Mouse (Mus musculus): ENCODE measurements around the gene Kazn. TPM values are rescaled to one million over a fixed set of nuclear protein-coding genes. Genes with fewer than 3 reads are reported as not detected.

Kazn gene
- total RNA-seq, 1 experiment = 14.0 TPM

DNA sequence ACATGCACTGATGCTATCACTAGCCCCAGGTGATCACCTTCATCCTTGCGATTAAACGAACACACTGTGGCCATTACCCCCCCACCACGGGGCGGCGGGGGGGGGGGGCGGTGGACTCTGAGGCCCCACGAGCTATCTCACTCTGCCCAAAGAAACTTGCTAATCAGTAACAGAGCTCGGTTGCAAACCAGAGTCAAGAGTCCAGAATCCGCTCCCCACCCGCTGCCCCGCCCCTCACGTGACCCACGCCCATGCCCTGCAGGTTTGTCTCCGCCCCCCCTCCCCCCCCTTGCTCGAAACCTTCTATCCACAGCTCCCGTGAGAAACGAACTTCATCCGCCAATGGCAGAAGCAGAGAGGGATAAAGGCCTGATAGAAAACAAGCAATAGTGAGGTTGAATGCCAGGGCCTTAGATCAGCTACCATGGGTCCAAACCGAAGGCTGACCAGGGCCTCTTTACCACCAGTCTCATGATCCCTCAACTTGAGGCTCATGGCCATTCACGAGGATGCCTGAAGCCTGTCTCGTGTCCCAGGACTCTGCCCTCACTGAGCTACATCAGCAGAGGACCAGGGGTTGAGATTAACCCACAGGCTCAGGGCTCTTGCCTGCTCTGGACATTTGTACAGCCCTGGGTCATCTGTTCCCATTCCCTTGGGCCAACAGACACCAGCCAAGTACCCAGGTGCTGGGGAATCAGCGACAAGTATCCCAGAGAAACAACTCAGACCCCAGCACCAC is 186.6 kb downstream of the Kazn start:
- Histone ChIP-seq H3K4me3 (ENCODE audit: insufficient read depth in 1 of 2, low read depth in 1 of 2, low read length in 2 of 2, poor library complexity in 1 of 2, severe bottlenecking in 1 of 2) (no peak overlapping the region), H3K9ac (ENCODE audit: insufficient read depth, low read depth, low read length, poor library complexity, severe bottlenecking) (no peak overlapping the region), H3K36me3 (ENCODE audit: control insufficient read depth, insufficient read depth, low read length, poor library complexity, severe bottlenecking) (peaks cover 2% of the 10 kb centered on the region; the same call in 1 of the 2 replicates), H3K9me3 (ENCODE audit: control insufficient read depth, insufficient read depth, low read depth, low read length) (no peaks in the 10 kb centered on the region), H3K4me1 (ENCODE audit: control insufficient read depth in 2 of 2, insufficient read depth in 2 of 2, low read length in 2 of 2, poor library complexity in 1 of 2) (peaks cover 14 to 20% of the 10 kb centered on the region in 2 experiments; a peak in 3 of 4 replicates), H3K27ac (ENCODE audit: insufficient read depth, low read depth, low read length, poor library complexity, severe bottlenecking) (no peak overlapping the region)
- in situ Hi-C loops (cut with MboI; ENCODE audit: low sequenced_read_pairs in 2 of 2, unreplicated experiment in 2 of 2) = no loop called here
- no peak for DNase-seq (ENCODE audit: low read depth, low spot score)
- no peak for TF ChIP-seq ZNF384 (IDR thresholded peaks at IDR 0.05; ENCODE audit: low read depth, low read length)
- no peak for TF ChIP-seq ZC3H11A (IDR thresholded peaks at IDR 0.05; ENCODE audit: borderline replicate concordance, low read depth, low read length)
- TF ChIP-seq HCFC1 (IDR thresholded peaks at IDR 0.05; ENCODE audit: borderline replicate concordance, insufficient read depth, low read length) = no peak
- TF ChIP-seq MAFK (IDR thresholded peaks at IDR 0.05; ENCODE audit: insufficient read depth, low read depth, low read length) = no peak
- TF ChIP-seq CHD2 (IDR thresholded peaks at IDR 0.05; ENCODE audit: low read depth, low read length) = no peak

Other genes with a start within 250 kb of the Kazn start
- 0.49 and 0.74 TPM in 2 replicates for gene Fhad1, start 224.3 kb downstream of the Kazn start, total RNA-seq (2012; rRNA removed)
- 13.6 and 24.0 TPM in 2 replicates for gene Tmem51, start 155.1 kb downstream of the Kazn start, total RNA-seq (2012; rRNA removed)

All from ES-E14 (cell line).